Mouse (Mus musculus): ENCODE results near the gene Arnt.

DNA sequence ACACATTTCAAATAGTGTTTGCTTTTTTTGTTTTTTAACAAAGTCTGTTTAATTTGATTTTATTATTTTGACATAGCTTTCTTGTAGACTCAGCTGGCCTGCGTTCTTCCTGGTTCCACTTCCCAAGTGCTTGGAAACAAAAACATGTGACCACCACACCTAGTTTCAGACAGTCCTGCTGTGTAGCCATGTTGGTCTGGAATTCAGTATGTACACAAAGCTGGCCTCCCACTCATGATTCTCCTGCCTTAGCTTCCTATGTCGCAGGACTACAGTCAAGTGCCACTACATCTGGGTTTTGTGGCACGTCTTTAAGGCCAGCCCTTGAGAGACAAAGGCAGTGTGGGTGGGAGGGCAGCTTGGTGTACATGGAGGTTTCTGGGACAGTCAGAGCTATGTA, 16.7 kb downstream of the Arnt start:
- no peak for TF ChIP-seq CTCF (IDR thresholded peaks at IDR 0.05; ENCODE audit: low read depth, low read length)
- no peak for TF ChIP-seq POLR2A (IDR thresholded peaks at IDR 0.05; ENCODE audit: extremely low read depth, insufficient read depth, low read length)

All from liver, adult 2 months (tissue).